8 mouse cellular contexts compared by ENCODE assay signal in the genomic region with DNA sequence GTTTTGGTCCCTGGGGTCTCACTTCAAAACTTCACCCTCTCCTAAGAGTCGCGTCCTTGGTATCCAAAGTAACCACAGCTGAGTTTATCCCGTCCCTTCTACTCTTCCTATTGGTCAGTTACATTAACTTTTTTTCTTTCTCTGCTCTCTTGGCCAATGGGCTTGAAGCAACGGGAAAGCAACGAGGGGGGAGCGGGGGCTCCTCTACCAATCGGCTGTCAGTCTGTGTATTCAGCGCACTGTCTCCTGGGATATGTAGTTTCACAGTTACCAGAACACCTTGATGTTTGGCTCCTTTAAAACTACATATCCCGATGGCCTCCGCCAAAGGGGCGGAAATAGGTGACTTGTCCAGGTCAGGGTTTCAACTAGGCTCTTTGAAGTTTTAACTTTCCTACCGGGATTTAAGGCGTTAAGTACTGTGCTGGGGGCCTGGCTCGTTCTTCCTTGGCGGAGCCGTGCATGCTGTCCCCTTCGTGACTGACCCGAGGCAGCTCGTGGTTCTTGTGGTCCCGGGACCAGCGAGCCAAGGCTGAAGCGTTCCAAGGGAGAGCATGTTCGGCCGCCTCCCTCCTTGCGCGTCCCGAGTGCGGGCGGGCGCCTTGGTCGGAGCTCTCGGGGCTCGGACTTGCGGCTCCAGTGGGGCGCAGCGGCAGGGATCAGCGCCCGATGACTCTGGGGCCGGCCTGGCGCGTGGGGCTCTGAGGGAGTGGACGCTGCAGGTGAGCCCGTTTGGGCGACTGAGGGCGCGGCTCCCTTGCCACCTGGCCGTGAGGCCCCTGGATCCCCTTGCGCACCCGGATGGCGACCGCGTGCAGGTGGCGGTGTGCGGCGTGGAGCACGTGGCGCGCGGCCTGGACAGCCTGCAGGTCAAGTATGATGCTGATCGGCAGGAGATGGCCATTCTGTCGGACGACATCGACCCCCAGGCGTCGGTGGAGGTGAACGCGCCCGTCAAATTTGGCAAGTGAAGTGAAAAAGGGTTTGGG. TPM values are rescaled to one million over a fixed set of nuclear protein-coding genes. Genes with fewer than 3 reads are reported as not detected.
DNase-seq lines count a peak whose midpoint lies in the region; ATAC-seq and TF ChIP-seq lines count a peak whose summit lies in the region.

A gene (minus strand): TSS at position 64 of the 989 bp plus-strand sequence.
A gene (plus strand): TSS at position 345 of the 989 bp plus-strand sequence.

- peak within 1 kb of the TSS; percentile 98 for H3K4me2 ChIP-seq in heart, embryonic 12.5 days
- peak within 1 kb of the TSS; percentile 87 for H3K4me2 ChIP-seq in kidney, postnatal 0 days (ENCODE audit: low read length)
- peak within 1 kb of the TSS; percentile 96 for H3K4me2 ChIP-seq in liver, embryonic 11.5 days
- H3K4me2 ChIP-seq in stomach, embryonic 14.5 days (replicated peaks; ENCODE audit: low read depth, low read length) = peak within 1 kb of the TSS; percentile 94

- peak within 1 kb of the TSS; percentile 24; the same call in 1 of the 2 replicates for H3K27ac ChIP-seq in heart, embryonic 12.5 days (ENCODE audit: poor library complexity, severe bottlenecking)
- peak within 1 kb of the TSS; percentile 43 for H3K27ac ChIP-seq in kidney, postnatal 0 days
- H3K27ac ChIP-seq in liver, embryonic 11.5 days (ENCODE audit: low read depth, low read length) = no peak within 1 kb of the TSS; the same call in 1 of the 2 replicates
- peak within 1 kb of the TSS; percentile 66; the same call in 1 of the 2 replicates for H3K27ac ChIP-seq in stomach, embryonic 14.5 days (ENCODE audit: low read length)

- H3K4me1 ChIP-seq in heart, embryonic 12.5 days (replicated peaks) = peaks cover 11% of the 10 kb centered on the region
- no peaks in the 10 kb centered on the region for H3K4me1 ChIP-seq in kidney, postnatal 0 days (replicated peaks; ENCODE audit: insufficient read depth, low read length)
- H3K4me1 ChIP-seq in liver, embryonic 11.5 days (replicated peaks; ENCODE audit: control insufficient read depth, insufficient read depth, low read length) = peaks cover 11% of the 10 kb centered on the region
- H3K4me1 ChIP-seq in stomach, embryonic 14.5 days (ENCODE audit: control insufficient read depth, insufficient read depth, low read length) = no peaks in the 10 kb centered on the region

- no peaks in the 10 kb centered on the region for H3K27me3 ChIP-seq in heart, embryonic 12.5 days (replicated peaks)
- no peaks in the 10 kb centered on the region for H3K27me3 ChIP-seq in kidney, postnatal 0 days (ENCODE audit: insufficient read depth, low read length)
- H3K27me3 ChIP-seq in liver, embryonic 11.5 days (replicated peaks; ENCODE audit: control insufficient read depth, insufficient read depth, low read length) = no peaks in the 10 kb centered on the region
- H3K27me3 ChIP-seq in stomach, embryonic 14.5 days (ENCODE audit: control insufficient read depth, insufficient read depth, low read length) = no peaks in the 10 kb centered on the region

- H3K9ac ChIP-seq in heart, embryonic 12.5 days = peak within 1 kb of the TSS; percentile 85
- H3K9ac ChIP-seq in kidney, postnatal 0 days (ENCODE audit: low read depth, low read length) = peak within 1 kb of the TSS; percentile 61
- peak within 1 kb of the TSS; percentile 72 for H3K9ac ChIP-seq in liver, embryonic 11.5 days (ENCODE audit: low read depth, low read length)
- peak within 1 kb of the TSS; percentile 47 for H3K9ac ChIP-seq in stomach, embryonic 14.5 days (replicated peaks; ENCODE audit: low read depth, low read length)

- H3K36me3 ChIP-seq in heart, embryonic 12.5 days = no peaks in the 10 kb centered on the region
- H3K36me3 ChIP-seq in kidney, postnatal 0 days (ENCODE audit: insufficient read depth, low read length) = no peaks in the 10 kb centered on the region
- no peaks in the 10 kb centered on the region for H3K36me3 ChIP-seq in liver, embryonic 11.5 days (ENCODE audit: control insufficient read depth, insufficient read depth, low read length)
- H3K36me3 ChIP-seq in stomach, embryonic 14.5 days (ENCODE audit: control insufficient read depth, insufficient read depth, low read length) = no peaks in the 10 kb centered on the region

- under 1% methylated on average over 68 of the region's 68 CpGs for WGBS in heart, embryonic 12.5 days
- WGBS in kidney, postnatal 0 days = under 1% methylated on average over 68 of the region's 68 CpGs
- under 1% methylated on average over 68 of the region's 68 CpGs for WGBS in liver, embryonic 11.5 days
- under 1% methylated on average over 68 of the region's 68 CpGs for WGBS in stomach, embryonic 14.5 days

- peak; percentile 98 for ATAC-seq in erythroid progenitor cell, adult 5-6 weeks (replicated peaks; ENCODE audit: low FRiP score, poor library complexity, severe bottlenecking)
- peak; percentile 100 for ATAC-seq in heart, embryonic 12.5 days (ENCODE audit: insufficient number of reproducible peaks, low FRiP score)
- peak; percentile 99 for ATAC-seq in kidney, postnatal 0 days (replicated peaks; ENCODE audit: low FRiP score, low read depth)
- ATAC-seq in liver, embryonic 11.5 days (replicated peaks; ENCODE audit: low FRiP score) = peak; percentile 100
- ATAC-seq in stomach, embryonic 14.5 days (ENCODE audit: insufficient number of reproducible peaks, insufficient read depth, low FRiP score, low read depth) = peak; percentile 100

- H3K4me3 ChIP-seq in heart, embryonic 12.5 days = peak within 1 kb of the TSS; percentile 86
- H3K4me3 ChIP-seq in kidney, postnatal 0 days (replicated peaks; ENCODE audit: low read depth, low read length) = peak within 1 kb of the TSS; percentile 48
- peak within 1 kb of the TSS; percentile 64 for H3K4me3 ChIP-seq in liver, embryonic 11.5 days (ENCODE audit: low read depth, low read length)
- H3K4me3 ChIP-seq in stomach, embryonic 14.5 days (ENCODE audit: low read depth, low read length) = peak within 1 kb of the TSS; percentile 75

- no peaks in the 10 kb centered on the region for H3K9me3 ChIP-seq in heart, embryonic 12.5 days (replicated peaks)
- no peaks in the 10 kb centered on the region for H3K9me3 ChIP-seq in kidney, postnatal 0 days (replicated peaks; ENCODE audit: low read length)
- no peaks in the 10 kb centered on the region for H3K9me3 ChIP-seq in liver, embryonic 11.5 days (ENCODE audit: control insufficient read depth, low read length)
- H3K9me3 ChIP-seq in stomach, embryonic 14.5 days (ENCODE audit: control insufficient read depth, low read depth, low read length) = no peaks in the 10 kb centered on the region

- DNase-seq in CD4-positive helper T cell, adult 2 months (ENCODE audit: low read depth, low spot score) = peak; percentile 97
- DNase-seq in brain, embryonic 18.5 days (ENCODE audit: low read depth, low spot score) = peak; percentile 98
- peak; percentile 100 for DNase-seq in kidney, postnatal 0 days (ENCODE audit: low spot score)
- peak; percentile 83 for DNase-seq in liver, embryonic 11.5 days (ENCODE audit: low spot score)
- peak; percentile 96 for DNase-seq in naive thymus-derived CD4-positive, alpha-beta T cell, adult 2 months (ENCODE audit: low read depth)

- TF ChIP-seq CTCF in kidney, postnatal 0 days (IDR thresholded peaks at IDR 0.05; ENCODE audit: low read depth) = no peak

RNA-seq across cellular contexts. Expression of the first gene that starts in this region (rescaled TPM):
- not detected in 2 replicates for total RNA-seq in erythroid progenitor cell, adult 5-6 weeks (2015; ENCODE audit: low replicate concordance)
- not detected in 2 replicates for total RNA-seq in erythroid progenitor cell, adult 5-6 weeks (2017; ENCODE audit: low replicate concordance)
- polyA plus RNA-seq in heart, embryonic 12.5 days (2016; fragmentation: Nextera tagmentation; extraction: Ambion mirVana) = 1.3 and 2.1 TPM in 2 replicates
- polyA plus RNA-seq in kidney, postnatal 0 days (2015; fragmentation: Nextera tagmentation; extraction: Ambion mirVana) = 0.09 TPM in 1 of 2 replicates, not detected in the other
- polyA plus RNA-seq in liver, embryonic 11.5 days (2014; fragmentation: Nextera tagmentation; extraction: Ambion mirVana) = not detected in 2 replicates
- polyA plus RNA-seq in stomach, embryonic 14.5 days (2014; fragmentation: Nextera tagmentation; extraction: Ambion mirVana) = 0.12 and 0.95 TPM in 2 replicates

RNA-seq across cellular contexts. Expression of the second gene that starts in this region (rescaled TPM):
- 0.72 and 1.3 TPM in 2 replicates for total RNA-seq in erythroid progenitor cell, adult 5-6 weeks (2015; ENCODE audit: low replicate concordance)
- total RNA-seq in erythroid progenitor cell, adult 5-6 weeks (2017; ENCODE audit: low replicate concordance) = 0.90 and 2.6 TPM in 2 replicates
- 9.4 and 10.1 TPM in 2 replicates for polyA plus RNA-seq in heart, embryonic 12.5 days (2016; fragmentation: Nextera tagmentation; extraction: Ambion mirVana)
- 4.9 and 5.1 TPM in 2 replicates for polyA plus RNA-seq in kidney, postnatal 0 days (2015; fragmentation: Nextera tagmentation; extraction: Ambion mirVana)
- 8.0 and 8.8 TPM in 2 replicates for polyA plus RNA-seq in liver, embryonic 11.5 days (2014; fragmentation: Nextera tagmentation; extraction: Ambion mirVana)
- 7.6 and 8.8 TPM in 2 replicates for polyA plus RNA-seq in stomach, embryonic 14.5 days (2014; fragmentation: Nextera tagmentation; extraction: Ambion mirVana)
